Mouse (Mus musculus) left cerebral cortex, adult 11 months (tissue): ENCODE measurements around the gene Nos3.

ENCODE experiments used
- DNase-seq: peaks from one replicate; pipeline ENCODE4 v3.0.0; 2022; ENCODE audit warnings: low spot score

Gene Nos3

DNA sequence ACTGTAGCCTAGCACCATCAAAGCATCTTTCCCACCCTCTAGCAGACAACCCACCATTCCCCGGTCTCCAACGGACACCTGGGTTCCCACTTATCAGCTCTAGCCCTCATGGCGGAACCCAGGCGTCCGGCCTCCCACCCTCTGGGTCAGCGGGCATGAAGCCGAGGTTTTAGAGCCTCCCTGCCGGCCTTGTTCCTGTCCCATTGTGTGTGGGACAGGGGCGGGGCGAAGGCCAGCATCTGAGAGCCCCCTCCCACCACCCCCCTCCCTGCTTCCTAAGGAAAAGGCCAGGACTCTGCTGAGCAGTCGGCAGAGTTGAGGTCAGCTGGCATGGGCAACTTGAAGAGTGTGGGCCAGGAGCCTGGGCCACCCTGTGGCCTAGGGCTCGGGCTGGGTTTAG, at the start of gene Nos3:
Gene Nos3, plus strand, starts transcription at position 303 of the 400 bp plus-strand sequence.
- no peak for DNase-seq

DNA sequence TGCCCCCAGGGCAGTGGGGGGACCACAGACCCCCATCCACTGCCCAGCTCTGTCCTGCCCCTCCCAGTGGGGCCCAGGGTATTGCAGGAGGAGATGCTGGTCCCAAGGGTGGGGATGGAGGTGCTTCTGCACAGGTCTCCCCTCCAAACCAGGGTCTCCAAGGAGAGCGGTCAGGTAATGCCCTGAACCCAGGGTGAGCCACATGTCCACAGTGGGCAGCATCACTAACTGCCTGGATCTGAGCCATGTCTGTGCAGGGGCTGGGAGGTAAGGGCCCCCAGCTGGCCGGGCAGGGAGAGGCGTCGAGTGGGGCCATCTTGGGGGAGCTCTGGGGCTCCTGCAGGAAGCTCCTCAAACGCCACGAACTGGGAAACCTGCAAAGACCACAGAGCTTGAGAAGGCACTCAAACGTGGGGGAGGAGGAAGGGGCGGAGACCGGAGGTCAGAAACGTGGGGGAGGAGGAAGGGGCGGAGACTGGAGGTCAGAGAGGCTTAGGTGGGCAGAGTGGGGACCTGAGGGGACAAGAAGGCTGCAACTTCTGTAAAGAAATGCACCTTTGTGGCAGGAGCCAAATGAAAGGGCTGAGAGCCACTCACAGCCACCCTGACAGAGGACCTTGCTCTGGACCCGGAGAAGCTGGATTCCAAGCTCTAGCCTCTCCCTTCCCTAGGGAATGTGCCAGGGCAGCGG, 44.7 kb upstream of the Nos3 start:
- no peak for DNase-seq

DNA sequence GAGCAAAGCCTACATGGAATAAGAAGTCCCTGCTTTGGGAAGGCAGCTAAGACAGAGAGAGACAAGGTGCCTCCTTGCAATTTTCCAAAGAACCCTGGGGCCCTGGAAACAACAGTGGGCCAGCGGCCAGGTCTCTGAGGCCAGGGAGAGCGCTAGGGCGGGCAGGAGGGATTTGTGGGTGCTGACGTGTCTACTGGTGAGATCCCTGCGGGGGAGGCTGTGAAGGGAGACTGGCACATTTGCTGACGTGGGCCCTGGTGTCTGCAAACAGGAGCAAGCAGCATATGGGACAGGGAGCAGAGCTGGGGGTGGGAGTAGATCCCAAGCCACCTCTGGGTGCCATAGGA, 44.2 kb upstream of the Nos3 start:
- DNase-seq, result no peak

DNA sequence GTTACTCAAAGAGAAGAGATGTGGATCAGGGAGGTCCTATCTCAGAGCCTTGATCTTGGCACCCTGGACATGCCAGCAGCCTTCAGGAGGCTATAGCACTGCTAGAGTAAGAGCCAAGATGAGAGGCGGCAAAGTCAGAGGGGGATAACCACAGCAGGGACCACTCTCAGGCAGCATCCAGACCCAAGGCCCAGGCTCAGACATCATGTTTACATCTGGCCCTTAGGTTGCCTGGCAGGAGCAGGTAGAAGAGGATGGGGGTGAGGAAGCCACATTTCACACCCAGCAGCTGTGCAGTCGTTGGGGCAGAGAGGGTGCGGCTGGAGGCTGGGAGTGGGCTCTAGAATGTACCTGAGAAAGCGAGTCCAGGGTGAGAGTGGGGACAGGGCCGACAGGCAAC, 43.7 kb upstream of the Nos3 start:
- DNase-seq, result no peak

DNA sequence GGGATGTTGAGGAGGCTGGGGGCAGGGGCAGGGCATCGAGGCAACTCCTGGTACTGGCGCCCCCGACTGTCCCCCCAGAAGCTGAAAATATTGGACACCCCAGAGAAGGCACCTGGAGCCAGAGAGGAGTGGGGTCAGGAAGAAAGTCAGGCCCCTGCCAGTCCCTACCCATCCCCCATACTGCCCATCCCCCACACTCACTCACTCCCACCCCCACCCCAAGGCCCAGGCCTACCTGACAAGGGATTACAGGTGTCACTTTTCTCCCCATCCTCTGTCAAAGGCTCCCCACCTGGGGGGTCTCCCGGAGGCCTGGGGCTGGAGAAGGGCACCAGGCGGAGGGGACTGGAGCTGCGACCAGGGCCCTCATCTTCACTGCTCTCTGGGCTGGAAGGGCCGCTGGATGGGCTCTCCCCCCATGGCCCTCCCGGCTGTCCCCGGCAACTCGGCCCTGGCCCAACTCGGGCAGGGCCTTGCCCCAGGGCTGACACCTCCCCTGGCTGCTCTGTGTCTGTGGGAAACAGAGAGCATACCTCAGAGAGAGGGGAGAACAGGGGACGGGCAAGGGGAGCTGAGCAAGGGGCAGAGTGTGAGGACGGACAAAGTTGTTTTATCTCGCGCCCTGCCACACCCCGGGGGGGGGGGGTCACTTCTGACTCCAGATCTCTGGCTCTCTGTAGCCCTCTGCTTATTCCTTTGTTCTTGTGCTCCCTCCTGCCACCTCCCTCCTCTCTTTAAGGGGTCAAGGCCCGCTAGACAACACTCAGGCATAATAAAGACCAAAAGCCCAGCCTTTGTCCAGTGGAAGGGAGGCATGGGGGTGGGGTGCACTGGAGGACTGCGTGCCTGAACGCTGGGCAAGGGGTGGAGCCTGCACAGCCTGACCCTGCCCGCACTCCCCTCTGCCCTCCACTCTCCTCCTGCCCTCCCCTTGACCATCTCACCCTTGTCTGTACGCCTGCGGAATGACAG, 42.6 kb upstream of the Nos3 start:
- DNase-seq, result no peak

DNA sequence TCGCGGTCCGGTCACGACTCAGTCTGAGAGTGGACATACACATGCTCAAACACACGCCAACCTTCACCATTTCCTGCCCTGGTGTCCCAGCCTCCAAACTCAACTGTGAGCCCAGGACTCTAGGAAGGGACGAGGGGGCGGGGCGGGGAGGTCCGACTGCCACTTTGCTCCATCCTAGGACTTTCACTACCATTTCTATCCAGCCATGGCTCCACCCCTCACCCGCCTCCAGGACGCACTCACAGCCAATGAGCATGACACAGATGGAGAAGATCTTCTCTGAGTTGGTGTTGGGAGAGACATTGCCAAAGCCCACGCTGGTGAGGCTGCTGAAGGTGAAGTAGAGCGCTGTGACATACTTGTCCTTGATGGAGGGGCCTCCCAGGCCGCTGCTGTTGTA, 39.4 kb upstream of the Nos3 start:
- DNase-seq, result no peak

DNA sequence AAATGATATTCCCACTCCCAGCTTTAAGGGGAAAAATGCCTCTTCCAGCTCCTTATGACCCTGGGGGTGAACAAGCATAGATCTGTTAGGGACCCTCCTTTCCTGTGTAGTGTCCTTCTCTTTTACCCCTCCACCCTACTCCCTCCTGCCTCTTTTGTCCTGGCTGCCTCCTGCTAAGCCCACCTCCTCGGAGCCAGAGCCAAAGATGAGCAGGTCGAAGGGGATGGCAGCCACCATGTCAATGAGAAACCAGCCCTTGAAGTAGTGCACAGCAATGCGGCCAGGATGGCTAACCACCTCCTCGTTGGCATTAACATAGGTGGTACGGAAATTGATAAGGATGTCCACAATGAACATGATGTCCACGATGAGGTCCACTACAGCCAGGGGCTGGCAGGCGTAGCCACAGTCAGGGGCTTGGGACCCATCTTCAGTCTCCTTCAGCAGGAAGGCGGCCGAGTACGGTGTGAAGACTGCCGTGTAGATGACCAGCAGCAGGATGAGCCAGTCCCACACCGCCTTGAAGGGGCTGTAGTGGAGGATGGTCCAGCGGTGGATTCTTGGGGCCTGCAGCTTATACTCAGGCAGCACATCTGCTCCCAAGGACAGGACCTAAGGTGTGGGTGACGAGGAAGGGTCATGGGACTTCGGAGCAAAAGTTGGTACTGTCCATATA, 38.3 kb upstream of the Nos3 start:
- no peak for DNase-seq

DNA sequence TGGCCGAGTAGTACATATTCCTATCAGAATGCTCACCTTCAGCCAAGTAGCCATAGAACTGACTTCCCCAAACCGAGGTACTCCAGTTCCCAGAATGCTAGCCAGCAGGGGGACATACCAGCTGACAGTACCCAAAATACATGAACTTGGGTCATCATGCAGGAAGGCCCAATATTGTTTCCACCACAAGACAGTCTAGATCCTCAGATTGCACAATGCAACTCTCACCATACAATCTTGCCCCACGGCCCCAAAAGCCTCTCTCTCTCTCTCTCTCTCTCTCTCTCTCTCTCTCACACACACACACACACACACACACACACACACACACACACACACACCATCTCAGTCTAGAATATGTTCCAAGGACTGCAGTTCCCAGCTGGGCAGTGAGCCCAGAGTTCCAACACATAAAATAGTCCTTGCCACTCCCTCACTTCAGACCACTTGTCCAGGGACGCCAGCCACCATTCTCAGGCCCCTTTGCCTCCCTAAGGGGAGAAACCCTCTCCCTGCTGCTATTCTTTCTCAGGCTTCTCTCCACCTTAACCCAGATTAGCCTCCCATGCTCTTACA, 37.7 kb upstream of the Nos3 start:
- DNase-seq, result no peak

DNA sequence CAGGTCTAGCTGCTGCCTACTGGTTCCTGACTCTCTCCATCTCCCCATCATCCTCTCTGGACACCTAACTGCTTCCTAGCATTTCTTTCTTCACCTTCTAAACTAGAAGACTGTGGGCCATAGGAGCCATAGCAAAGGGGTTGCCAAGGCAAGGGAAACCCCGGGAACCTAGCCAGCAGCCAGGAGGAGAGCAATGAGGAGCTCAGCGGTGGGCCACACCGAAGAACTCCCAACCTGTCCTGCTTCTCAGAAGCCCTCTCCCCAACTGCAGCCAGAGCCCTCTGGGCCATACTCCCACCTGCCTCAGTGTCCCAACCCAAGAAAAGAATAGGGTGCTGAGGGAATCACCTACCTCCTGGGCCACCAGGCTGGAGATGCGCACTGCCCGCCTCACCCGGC, 35.8 kb upstream of the Nos3 start:
- no peak for DNase-seq

DNA sequence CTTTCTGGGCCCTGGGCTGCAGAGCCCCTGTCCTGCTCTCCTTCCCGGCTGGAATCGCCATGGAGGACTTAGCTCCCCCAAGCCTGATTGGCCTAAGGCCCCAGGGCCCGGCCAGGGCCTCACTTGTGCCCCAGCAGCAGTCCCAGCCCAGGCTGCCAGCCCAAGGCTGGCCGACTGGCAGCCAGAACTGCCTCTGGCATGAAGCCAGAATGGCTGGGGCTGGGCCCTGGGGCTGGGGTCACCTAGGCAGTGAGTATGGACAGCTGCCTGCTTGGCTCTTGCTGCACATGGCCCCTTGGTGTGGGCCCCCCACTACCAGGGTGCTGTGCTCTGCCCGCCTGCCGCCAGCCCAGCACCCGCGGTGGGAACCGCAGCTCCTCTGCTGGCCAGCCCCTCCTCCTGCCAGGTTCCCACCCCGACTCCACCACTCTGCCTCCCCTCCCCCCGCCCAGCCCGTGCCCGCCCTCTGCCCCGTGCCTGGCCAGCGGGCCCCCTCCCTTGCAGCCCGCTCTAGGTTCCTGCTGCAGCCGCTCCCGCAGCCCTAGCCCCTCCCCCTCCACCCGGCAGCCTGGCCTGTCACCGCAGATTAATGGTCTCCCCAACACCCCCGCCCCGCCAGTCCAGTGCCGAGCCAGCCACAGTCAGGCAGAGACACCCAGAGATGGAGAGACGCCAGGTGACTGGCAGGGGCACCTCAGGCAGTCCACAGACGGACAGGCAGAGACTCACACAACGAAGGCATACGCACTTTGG, 35.2 kb upstream of the Nos3 start:
- DNase-seq, result no peak

DNA sequence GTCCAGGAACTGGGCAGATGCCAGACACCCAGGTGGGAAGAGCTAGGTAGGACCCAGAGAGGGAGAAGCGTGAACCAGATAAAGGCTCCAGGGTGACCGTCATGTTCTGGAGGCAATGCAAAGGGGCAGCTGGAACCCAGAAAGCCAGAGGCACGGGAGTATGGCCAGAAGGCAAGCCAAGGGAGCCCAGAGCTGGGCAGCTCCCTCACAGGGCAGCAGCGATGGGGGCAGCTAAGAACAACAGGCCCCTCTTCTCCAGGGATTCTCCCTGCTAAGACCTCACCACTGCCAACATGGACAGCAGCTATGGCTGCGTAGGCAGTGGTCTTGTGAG, 34.7 kb upstream of the Nos3 start:
- DNase-seq, result no peak

DNA sequence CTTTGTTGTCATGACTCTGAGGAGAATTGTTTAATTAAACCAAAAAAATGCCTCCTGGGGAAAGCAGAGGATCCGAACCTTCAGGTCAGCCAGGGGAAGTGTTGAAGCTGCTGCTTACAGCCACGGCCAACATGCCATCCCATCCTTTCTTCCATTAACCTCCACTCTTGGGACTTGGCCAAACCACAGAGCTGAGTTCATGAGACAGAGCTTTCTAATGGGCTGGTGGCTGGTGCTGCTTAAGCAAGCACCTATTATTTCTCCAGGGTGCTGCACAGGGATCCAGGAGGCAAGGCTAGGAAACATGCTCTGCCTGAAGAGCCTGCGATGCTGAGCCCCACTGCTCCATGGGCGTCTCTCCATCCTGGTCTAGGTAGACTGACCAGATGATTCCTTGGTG, 32.2 kb upstream of the Nos3 start:
- DNase-seq, result no peak

DNA sequence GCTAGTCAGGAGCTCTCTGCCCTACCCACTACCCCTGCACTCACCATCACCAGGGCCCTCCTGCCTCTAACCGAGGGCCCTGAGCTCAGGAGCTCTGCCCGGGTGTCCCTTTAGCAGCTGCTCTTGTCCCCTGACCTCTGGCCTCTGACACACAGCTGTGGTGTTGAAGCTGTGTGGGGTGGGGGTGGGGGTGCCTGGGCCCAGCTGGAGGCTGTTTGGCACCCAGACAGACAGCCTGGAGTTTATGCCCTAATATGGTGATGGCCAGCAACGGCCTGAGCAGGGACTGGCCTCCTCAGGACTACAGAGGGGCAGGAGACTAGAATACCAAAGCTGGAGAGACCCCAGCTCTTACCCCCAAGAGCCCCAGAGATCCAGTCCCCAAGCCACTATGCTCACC, 29.9 kb upstream of the Nos3 start:
- no peak for DNase-seq

DNA sequence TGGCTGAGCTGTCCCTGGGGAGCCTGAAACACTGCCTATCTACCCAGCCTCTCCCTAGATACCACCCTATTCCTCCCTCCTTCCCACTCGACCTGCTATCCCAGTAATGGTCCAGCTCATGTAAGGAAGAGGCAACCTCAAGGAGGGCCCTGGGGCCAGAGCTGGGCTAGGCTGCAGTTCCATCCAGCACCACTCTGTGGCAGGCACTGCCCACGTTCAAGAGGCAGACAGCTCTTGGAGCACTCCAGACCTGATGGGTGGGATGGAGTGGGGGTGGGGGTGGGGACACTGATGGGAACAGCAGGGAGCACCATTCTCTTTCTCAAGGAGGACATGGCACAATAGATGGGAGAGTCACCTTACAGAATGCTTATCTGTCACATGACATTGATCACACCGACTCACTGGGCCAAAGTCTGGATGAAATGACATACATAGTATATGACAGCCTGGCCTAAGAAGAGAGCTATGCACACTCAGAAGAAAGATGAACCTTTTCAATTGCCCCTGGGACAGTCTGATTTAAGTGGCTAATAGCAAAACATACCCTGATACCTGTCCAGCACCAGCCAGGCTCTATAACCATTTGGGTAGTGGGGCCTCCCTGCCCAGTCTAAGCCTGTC, 28.6 kb upstream of the Nos3 start:
- no peak for DNase-seq

DNA sequence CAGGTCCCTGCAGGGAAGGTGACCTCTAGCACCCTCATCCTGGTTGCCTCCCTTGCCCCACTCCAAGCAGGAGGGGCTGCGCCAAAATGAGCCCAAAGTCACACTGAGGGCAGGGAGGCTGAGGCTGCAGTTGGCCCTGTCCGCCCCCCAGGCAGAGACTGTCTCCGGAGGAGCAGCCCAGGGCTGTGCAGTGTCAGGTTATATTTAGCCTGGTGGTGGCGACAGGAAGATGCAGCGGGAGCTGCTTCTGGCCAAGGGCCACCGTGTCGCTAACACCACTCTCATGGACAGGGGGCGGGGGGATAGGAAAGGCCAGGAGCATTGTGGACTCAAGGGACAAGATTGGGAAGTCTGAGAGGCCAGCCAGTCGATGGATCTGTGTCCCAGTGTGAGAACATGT, 27.2 kb upstream of the Nos3 start:
- no peak for DNase-seq

DNA sequence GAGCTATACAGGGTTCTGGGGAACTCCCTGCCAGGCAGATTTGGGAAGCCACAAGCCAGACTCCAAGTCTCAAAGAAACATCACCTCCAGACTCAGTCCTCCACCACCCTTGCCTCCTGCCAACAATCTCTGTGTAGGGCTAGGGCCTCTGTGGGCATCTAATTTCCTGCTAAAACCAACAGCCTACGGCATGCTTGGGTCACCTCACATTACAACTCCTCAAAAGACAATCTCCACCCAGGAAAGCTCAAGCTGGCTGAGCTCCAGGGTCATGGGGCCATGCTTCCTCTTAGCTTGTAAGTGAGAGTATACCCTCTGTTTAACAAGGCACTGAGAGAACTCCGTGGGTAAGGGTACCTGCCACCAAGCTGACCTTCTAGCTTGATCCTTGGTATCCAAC, 26.8 kb upstream of the Nos3 start:
- no peak for DNase-seq

DNA sequence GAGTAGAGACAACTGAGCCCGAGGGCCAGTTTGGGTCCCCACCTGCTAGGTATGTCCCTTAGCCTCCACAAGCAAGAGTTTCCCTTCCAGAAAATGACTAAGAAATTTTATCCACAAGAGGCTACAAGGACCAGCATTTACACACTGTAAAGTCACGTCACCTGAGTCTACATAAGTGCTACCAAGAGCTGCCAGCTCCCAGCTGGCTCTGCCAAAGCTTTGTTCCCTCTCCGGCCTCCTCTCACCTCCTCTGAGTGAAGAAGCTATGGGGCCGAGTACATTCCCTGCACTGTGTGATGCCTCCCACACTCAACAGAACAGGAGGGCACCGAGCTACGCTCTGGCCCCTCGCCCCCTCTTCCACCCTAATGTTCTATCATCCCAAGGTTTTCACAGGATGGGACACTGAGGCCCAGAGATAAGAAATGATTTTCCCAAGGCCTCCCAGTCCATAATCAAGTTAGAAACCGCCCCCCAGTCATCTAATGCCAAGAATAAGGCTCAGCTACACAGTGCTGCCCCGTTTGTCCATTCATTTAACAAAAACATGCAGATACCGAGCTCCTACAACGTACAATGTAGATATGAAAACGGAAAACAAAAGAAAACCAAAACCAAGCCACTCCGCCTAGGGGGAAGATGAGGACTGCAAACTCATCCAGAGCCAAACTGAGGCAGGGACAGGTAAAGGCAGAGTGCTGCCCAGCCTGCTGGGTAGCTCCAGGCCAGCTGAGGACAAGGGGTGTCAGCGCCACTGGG, 22.2 kb upstream of the Nos3 start:
- no peak for DNase-seq

DNA sequence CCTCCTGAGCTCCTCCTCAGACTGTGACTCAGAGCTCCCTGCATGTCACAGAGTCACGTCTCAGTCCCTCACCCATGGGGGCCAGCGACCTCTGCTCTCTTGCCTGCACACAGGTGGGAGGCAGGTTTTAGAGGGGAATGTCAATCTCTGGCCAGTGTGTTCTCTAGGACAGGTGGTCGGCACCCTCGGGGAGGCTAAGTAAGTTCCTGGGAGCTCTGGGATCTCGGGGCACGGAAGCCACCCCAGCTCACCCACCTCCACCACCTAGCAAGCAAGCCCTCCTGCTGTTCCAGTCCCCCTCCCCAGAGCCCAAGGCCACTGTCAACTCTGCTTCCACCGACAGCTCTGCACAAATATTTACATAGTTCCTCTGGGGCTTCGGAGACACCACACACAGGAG, 21.6 kb upstream of the Nos3 start:
- DNase-seq, result no peak

DNA sequence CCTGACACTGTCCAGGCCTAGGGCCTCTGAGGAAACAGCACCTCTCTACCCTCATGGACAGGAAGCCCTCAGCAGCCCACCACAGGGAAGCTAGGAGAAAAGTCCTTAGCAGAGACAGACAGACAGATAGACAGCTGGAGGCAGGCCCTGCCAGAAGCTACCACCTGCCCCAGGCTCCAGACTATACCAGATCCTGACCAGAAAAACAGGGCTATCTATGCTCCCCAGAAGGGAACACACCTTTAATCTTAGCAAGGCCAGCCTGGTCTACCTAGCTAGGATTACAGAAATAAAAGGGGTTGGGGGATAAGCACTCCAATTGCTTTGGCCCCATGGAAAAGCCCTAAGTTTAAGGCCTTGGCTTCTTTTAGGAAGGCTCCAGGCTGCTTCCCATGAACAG, 21.2 kb upstream of the Nos3 start:
- no peak for DNase-seq

DNA sequence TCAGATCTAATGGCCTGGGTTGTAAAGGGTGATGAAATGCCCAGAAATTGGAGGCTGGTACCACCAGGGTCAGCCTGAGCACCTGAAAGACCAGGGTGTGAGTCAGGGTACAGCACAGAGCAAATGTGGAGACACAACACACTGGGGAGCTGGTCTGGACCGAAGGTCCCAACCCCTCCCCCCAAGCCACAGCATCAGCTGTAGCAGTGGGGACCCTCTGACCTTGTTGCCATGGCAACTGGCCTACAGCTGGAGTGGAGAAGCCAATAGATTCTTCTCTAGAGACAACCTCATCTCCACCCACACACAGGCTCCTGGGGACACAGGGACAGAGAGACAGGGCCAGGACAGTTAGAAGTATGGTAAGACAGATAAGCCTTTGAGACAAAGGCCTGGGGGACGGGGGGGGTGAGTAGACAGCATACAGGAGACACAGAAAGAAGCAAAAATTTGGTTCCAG, 20.6 kb upstream of the Nos3 start:
- no peak for DNase-seq
